Mouse (Mus musculus): ENCODE results near the gene Nosip.
"Not testable (repeated sequence)": the region's sequence is repeated elsewhere in the genome, so short reads cannot be mapped to it uniquely, and the experiment has no call there.

The Nosip gene

GRCm38 (mm10) chr7:45092048-45092447 lies 29.8 kb downstream of the Nosip start, which contains the start of gene Rcn3:
Rcn3 (minus strand) TSS chr7:45092221.
- DNase-seq, result peak; percentile 99

GRCm38 (mm10) chr7:45092828-45093515 lies 30.7 kb downstream of the Nosip start:
- DNase-seq, result peak; percentile 90

GRCm38 (mm10) chr7:45093516-45093905 lies 31.3 kb downstream of the Nosip start:
- DNase-seq, result peak; percentile 92

GRCm38 (mm10) chr7:45094121-45094520 lies 31.9 kb downstream of the Nosip start:
- no peak for DNase-seq

GRCm38 (mm10) chr7:45095367-45095766 lies 33.1 kb downstream of the Nosip start:
- DNase-seq, result peak; percentile 98

GRCm38 (mm10) chr7:45095965-45096364 lies 33.7 kb downstream of the Nosip start:
- peak; percentile 90 for DNase-seq

DNA sequence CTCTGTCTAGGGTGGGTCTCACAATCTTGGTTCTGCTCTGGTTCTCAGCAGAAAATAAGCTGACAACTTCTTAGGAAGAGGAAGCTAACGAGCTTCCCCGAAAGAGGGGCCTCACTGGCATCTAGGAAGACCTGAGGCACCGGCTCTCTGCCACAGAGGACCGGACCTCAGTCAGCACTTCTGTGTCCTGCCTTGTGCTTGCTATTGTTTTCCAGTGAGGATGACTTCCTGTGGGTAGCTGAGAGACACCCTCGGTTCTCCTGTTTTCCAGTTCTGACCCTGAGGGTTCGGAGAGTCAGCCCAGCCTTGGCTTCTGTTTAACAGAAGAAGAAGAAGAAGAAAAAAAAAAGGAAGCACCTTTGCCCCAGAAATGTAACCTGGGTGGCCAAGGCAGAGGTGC lies 35.2 kb downstream of the Nosip start:
- DNase-seq, result peak; percentile 98

DNA sequence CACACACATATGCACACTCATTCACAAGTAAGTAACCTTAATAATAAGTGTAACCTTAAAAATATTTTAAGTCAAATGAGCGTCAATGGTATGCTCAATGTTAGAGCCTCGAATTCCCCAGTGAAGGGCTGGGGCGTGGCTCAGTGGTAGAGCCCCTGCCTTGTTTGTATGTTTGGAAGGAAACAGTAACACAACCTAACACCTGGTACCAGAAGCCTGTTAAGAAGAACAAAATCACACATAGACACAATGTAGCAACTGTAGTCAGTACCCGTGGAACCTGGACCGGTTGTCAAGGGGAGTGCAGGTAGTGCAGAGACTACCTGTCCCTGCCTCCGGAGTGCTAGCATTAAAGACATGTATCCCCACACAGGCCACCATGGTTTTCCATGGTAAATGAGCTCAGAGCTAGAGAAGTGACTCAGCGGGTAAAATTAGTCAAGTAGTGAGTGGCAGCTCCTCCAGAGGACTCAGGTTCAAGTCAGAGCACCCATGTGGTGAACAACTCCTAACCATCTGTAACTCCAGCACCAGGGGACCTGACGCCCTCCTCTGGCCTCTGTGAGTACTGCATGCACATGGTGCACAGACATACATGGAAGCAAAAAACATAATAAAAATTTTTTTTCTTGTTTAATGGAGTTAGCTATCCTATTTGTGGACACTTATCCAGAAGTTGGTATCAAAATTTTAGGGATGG lies 36.5 kb downstream of the Nosip start:
- DNase-seq, result peak; percentile 87

DNA sequence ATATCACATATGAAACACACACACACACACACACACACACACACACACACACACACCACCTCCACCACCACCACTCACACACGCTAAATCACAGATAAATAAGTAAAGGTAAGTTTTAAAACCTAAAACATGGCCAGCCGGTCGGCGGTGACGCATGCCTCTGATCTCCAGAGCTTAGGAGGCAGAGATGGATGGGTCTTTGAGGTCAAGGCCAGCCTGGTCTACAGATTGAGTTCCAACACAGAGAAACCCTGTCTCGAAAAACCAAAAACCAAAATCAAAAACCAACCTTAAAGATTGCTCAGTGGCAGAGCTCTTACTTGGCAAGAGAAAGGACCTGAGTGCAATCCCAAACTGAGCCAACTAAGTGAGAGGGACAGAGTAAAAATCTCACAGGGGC lies 37.8 kb downstream of the Nosip start:
- no peak for DNase-seq

DNA sequence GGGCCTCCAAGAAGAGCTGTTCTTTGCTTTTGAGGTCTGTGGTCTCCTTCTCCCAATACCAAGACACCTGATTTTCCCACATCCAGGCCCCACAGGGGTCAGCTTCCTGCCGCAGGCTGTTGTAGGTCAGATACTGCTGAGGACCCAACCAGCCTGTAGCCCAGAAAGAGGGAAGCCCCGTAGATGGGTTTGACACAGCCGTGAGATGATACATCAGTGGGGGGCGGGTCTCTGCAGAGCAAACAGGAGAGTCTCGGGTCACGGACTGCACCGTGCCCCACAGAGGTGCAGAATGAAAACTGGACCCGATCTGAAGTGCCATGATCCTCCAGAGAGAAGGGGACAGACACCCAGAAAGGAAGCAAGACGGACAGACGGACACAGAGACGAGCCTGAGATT lies 40.2 kb downstream of the Nosip start:
- DNase-seq, result peak; percentile 94

GRCm38 (mm10) chr7:45102940-45103585 lies 40.8 kb downstream of the Nosip start:
- DNase-seq, result peak; percentile 98

DNA sequence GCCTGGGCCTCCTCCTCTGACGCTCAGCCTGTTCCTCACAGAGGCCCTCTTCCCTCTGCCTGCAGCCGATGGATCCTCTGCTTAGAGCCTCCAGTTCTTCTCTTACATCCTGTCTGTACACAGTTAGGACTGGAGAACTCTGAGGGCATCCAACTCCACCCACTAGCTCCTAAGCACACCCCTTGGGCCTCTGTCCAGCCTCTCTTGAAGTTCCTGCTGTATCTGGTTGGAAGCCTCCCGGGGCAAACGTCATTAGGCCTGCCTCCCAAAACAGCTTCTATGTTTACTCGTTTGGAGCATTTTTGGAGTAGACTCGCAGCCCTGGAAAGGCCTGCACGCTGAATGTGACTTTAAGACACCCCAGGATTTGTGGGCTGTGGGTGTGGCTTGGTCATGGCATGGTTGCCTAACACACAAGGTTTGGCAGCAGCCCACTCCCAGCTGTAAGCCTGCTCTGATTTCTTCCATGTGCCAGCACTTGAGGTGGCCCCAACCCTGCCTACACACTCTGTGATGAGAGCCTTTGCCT lies 41.5 kb downstream of the Nosip start, which contains the start of gene Fcgrt:
Fcgrt (minus strand) TSS at position 200 of the 529 bp plus-strand sequence.
- DNase-seq, result peak; percentile 100

DNA sequence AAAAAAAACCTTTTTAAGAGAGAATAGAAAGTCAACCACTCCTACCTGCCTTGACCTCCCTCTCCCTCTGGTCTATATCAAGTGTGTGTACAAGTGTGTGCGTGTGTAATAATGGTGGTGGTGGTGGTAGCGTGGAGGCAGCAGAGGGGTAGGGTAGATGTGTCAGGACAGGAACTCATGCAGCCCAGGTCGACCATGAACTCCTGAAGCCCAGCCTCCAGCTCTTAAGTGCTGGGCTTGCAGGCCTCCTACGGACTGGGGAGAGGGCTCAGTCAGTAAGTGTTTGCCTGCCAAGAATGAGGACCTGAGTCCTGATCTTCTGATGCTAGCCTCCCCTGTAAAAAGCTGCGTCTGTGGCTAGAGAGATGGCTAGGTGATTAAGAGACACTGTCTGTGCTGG lies 42.7 kb downstream of the Nosip start:
- DNase-seq, result peak; percentile 90

GRCm38 (mm10) chr7:45105491-45105890 lies 43.3 kb downstream of the Nosip start:
- DNase-seq, result no peak

- DNase-seq, result no peak
Measured at GRCm38 (mm10) chr7:45106441-45106840, 44.2 kb downstream of the Nosip start.

GRCm38 (mm10) chr7:45107052-45107645 lies 44.9 kb downstream of the Nosip start:
- DNase-seq, result no peak

- not testable (repeated sequence) for DNase-seq
Measured at GRCm38 (mm10) chr7:45110089-45110488, 47.9 kb downstream of the Nosip start.

- no peak for DNase-seq
Measured at GRCm38 (mm10) chr7:45111940-45112339, 49.7 kb downstream of the Nosip start.

DNA sequence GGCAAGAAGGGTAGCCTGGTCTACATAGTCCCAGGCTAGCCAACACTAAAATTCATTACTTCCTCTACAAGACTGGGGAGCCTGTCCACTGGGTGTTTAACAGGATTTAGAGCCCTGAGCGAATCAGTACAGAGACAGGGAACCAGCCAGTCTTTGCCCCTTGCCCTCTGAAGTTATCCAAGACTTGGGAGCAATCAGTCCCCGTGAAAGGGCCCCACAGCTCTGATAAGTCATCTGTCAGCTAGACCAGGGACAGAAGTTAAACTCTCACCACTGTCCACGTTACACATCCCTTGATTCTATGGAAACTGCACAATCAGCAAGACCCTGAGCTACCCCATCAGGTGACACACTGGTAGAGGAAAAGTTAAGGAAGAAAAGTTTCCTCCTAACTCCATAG lies 50.3 kb downstream of the Nosip start:
- no peak for DNase-seq

GRCm38 (mm10) chr7:45113476-45113875 lies 51.2 kb downstream of the Nosip start:
- DNase-seq, result no peak

- peak; percentile 92 for DNase-seq
Measured at GRCm38 (mm10) chr7:45117566-45117965, 55.3 kb downstream of the Nosip start.

GRCm38 (mm10) chr7:45118336-45118735 lies 56.1 kb downstream of the Nosip start:
- no peak for DNase-seq
